Mouse (Mus musculus): ENCODE results near the gene Cald1. TPM values are rescaled to one million over a fixed set of nuclear protein-coding genes. Genes with fewer than 3 reads are reported as not detected.

Cald1 gene
- polyA plus RNA-seq, 1 experiment = 7.9 TPM

DNA sequence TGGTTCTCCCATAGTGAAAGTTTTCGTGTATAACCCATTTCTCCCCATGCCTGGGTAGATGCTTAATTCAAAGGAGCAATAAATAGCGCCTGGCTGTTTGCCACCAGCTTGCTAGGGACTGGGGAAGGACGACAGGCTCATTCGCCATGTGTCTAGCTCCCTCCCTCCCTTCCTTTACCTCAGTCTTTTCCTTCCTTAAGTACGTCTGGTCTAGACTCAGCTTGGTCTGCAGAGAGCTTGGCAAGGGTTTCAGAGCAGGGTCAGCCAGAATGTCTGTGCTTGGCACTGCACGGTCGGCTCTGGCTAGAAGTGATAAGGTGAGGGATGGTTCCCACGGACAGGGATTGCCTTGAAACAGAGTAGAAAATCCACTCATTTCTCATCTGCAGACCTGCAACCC, 62.4 kb downstream of the Cald1 start:
- Histone ChIP-seq H3K4me3 (ENCODE audit: insufficient read depth, low read length) (no peak overlapping the region), H3K27ac (ENCODE audit: insufficient read depth, low read depth, low read length) (no peak overlapping the region), H3K4me1 (ENCODE audit: control insufficient read depth, insufficient read depth, low read length) (no peaks in the 10 kb centered on the region)
- no peak for TF ChIP-seq POLR2A (IDR thresholded peaks at IDR 0.05; ENCODE audit: borderline replicate concordance, low read depth, low read length)
- TF ChIP-seq CTCF (IDR thresholded peaks at IDR 0.05; ENCODE audit: low read depth, low read length) = no peak

- Histone ChIP-seq H3K27ac (ENCODE audit: insufficient read depth, low read depth, low read length) (no peak overlapping the region), H3K4me1 (ENCODE audit: control insufficient read depth, insufficient read depth, low read length) (no peaks in the 10 kb centered on the region), H3K4me3 (ENCODE audit: insufficient read depth, low read length) (no peak overlapping the region)
- TF ChIP-seq CTCF (IDR thresholded peaks at IDR 0.05; ENCODE audit: low read depth, low read length) = no peak
- TF ChIP-seq POLR2A (IDR thresholded peaks at IDR 0.05; ENCODE audit: borderline replicate concordance, low read depth, low read length) = no peak
Measured at GRCm38 (mm10) chr6:34662626-34663025, 64.3 kb downstream of the Cald1 start.

GRCm38 (mm10) chr6:34664291-34664690, 66.0 kb downstream of the Cald1 start:
- no peak overlapping the region for H3K27ac ChIP-seq (ENCODE audit: insufficient read depth, low read depth, low read length)
- no peaks in the 10 kb centered on the region for H3K4me1 ChIP-seq (ENCODE audit: control insufficient read depth, insufficient read depth, low read length)
- no peak overlapping the region for H3K4me3 ChIP-seq (ENCODE audit: insufficient read depth, low read length)
- no peak for TF ChIP-seq POLR2A (IDR thresholded peaks at IDR 0.05; ENCODE audit: borderline replicate concordance, low read depth, low read length)

- H3K27ac ChIP-seq (ENCODE audit: insufficient read depth, low read depth, low read length) = no peak overlapping the region
Measured at GRCm38 (mm10) chr6:34664749-34665148, 66.4 kb downstream of the Cald1 start.

GRCm38 (mm10) chr6:34668739-34669254, 70.5 kb downstream of the Cald1 start:
- no peak overlapping the region for H3K27ac ChIP-seq (ENCODE audit: insufficient read depth, low read depth, low read length)

More at GRCm38 (mm10) chr6:34664749-34665148, 66.4 kb downstream of the Cald1 start:
- Histone ChIP-seq H3K4me1 (ENCODE audit: control insufficient read depth, insufficient read depth, low read length) (no peaks in the 10 kb centered on the region), H3K4me3 (ENCODE audit: insufficient read depth, low read length) (no peak overlapping the region)
- TF ChIP-seq POLR2A (IDR thresholded peaks at IDR 0.05; ENCODE audit: borderline replicate concordance, low read depth, low read length) (no peak), CTCF (IDR thresholded peaks at IDR 0.05; ENCODE audit: low read depth, low read length) (no peak)

GRCm38 (mm10) chr6:34671355-34671754, 73.1 kb downstream of the Cald1 start:
- H3K4me3 ChIP-seq (ENCODE audit: insufficient read depth, low read length) = no peak overlapping the region
- H3K27ac ChIP-seq (ENCODE audit: insufficient read depth, low read depth, low read length) = no peak overlapping the region
- no peaks in the 10 kb centered on the region for H3K4me1 ChIP-seq (ENCODE audit: control insufficient read depth, insufficient read depth, low read length)
- TF ChIP-seq POLR2A (IDR thresholded peaks at IDR 0.05; ENCODE audit: borderline replicate concordance, low read depth, low read length) (no peak), CTCF (IDR thresholded peaks at IDR 0.05; ENCODE audit: low read depth, low read length) (no peak)

More at GRCm38 (mm10) chr6:34668739-34669254, 70.5 kb downstream of the Cald1 start:
- TF ChIP-seq POLR2A (IDR thresholded peaks at IDR 0.05; ENCODE audit: borderline replicate concordance, low read depth, low read length) (no peak), CTCF (IDR thresholded peaks at IDR 0.05; ENCODE audit: low read depth, low read length) (no peak)
- no peak overlapping the region for H3K4me3 ChIP-seq (ENCODE audit: insufficient read depth, low read length)
- H3K4me1 ChIP-seq (ENCODE audit: control insufficient read depth, insufficient read depth, low read length) = no peaks in the 10 kb centered on the region

DNA sequence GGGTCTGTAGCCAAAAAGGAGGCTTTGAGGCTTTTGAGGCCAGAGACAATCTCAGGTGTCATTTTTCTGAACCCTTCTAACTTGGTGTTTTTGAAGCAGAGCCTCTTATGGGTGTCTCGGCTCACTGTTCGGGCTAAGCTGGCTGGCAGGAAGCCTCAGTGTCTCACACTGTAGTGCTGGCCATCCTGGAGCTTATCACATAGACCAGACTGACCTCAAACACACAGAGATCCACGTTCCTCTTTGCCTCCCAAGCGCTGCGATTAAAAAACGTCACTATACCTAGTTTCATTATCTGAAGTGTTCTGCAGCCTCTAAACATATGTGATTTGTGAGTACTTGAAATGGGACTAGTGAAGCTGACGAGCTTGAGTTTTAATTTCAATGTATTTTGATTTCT, 76.1 kb downstream of the Cald1 start:
- no peak overlapping the region for H3K27ac ChIP-seq (ENCODE audit: insufficient read depth, low read depth, low read length)
- H3K4me1 ChIP-seq (ENCODE audit: control insufficient read depth, insufficient read depth, low read length) = no peaks in the 10 kb centered on the region
- H3K4me3 ChIP-seq (ENCODE audit: insufficient read depth, low read length) = no peak overlapping the region
- no peak for TF ChIP-seq CTCF (IDR thresholded peaks at IDR 0.05; ENCODE audit: low read depth, low read length)
- no peak for TF ChIP-seq POLR2A (IDR thresholded peaks at IDR 0.05; ENCODE audit: borderline replicate concordance, low read depth, low read length)

DNA sequence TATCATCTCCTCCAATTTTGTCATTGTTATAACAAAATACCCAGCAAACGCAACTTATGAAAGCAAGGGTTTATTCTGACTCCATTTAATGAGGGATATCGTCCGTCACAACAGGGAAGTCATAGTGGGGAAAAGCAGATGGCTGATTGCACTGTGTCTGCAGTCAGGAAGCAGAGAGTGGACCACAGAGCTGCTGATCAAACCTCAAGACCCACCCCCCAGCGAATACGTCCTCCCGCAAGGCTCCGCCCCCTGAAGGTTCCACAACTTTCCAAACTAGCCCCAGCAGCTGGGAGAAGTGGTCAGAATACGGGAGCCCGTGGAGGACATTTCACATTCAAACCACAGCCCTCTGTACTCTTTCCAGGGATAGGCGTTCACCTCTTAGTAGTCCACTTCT, 76.6 kb downstream of the Cald1 start:
- no peak for TF ChIP-seq CTCF (IDR thresholded peaks at IDR 0.05; ENCODE audit: low read depth, low read length)
- TF ChIP-seq POLR2A (IDR thresholded peaks at IDR 0.05; ENCODE audit: borderline replicate concordance, low read depth, low read length) = no peak
- no peak overlapping the region for H3K4me3 ChIP-seq (ENCODE audit: insufficient read depth, low read length)
- H3K27ac ChIP-seq (ENCODE audit: insufficient read depth, low read depth, low read length) = no peak overlapping the region

GRCm38 (mm10) chr6:34682126-34682525, 83.8 kb downstream of the Cald1 start:
- H3K4me1 ChIP-seq (ENCODE audit: control insufficient read depth, insufficient read depth, low read length) = peaks cover 2% of the 10 kb centered on the region; the same call in 1 of the 2 replicates
- H3K27ac ChIP-seq (ENCODE audit: insufficient read depth, low read depth, low read length) = no peak overlapping the region
- no peak overlapping the region for H3K4me3 ChIP-seq (ENCODE audit: insufficient read depth, low read length)
- TF ChIP-seq CTCF (IDR thresholded peaks at IDR 0.05; ENCODE audit: low read depth, low read length) = no peak
- no peak for TF ChIP-seq POLR2A (IDR thresholded peaks at IDR 0.05; ENCODE audit: borderline replicate concordance, low read depth, low read length)

More for the DNA sequence above, 76.6 kb downstream of the Cald1 start:
- H3K4me1 ChIP-seq (ENCODE audit: control insufficient read depth, insufficient read depth, low read length) = no peaks in the 10 kb centered on the region

- TF ChIP-seq CTCF (IDR thresholded peaks at IDR 0.05; ENCODE audit: low read depth, low read length) (no peak), POLR2A (IDR thresholded peaks at IDR 0.05; ENCODE audit: borderline replicate concordance, low read depth, low read length) (no peak)
- Histone ChIP-seq H3K27ac (ENCODE audit: insufficient read depth, low read depth, low read length) (no peak overlapping the region), H3K4me1 (ENCODE audit: control insufficient read depth, insufficient read depth, low read length) (peaks cover 2% of the 10 kb centered on the region), H3K4me3 (ENCODE audit: insufficient read depth, low read length) (no peak overlapping the region)
Measured at GRCm38 (mm10) chr6:34684886-34685285, 86.6 kb downstream of the Cald1 start.

- no peak overlapping the region for H3K27ac ChIP-seq (ENCODE audit: insufficient read depth, low read depth, low read length)
- no peak overlapping the region for H3K4me3 ChIP-seq (ENCODE audit: insufficient read depth, low read length)
- no peak for TF ChIP-seq CTCF (IDR thresholded peaks at IDR 0.05; ENCODE audit: low read depth, low read length)
- TF ChIP-seq POLR2A (IDR thresholded peaks at IDR 0.05; ENCODE audit: borderline replicate concordance, low read depth, low read length) = no peak
- H3K4me1 ChIP-seq (ENCODE audit: control insufficient read depth, insufficient read depth, low read length) = no peaks in the 10 kb centered on the region; the same call in 1 of the 2 replicates
Measured at GRCm38 (mm10) chr6:34688971-34689370, 90.7 kb downstream of the Cald1 start.

All from bone marrow macrophage, adult 2 months (primary cell).